Mouse (Mus musculus): ENCODE measurements around the gene Cdr2. TPM values are rescaled to one million over a fixed set of nuclear protein-coding genes. Genes with fewer than 3 reads are reported as not detected.

Gene Cdr2
- total and polyA plus RNA-seq, 3 experiments: 15.8 to 17.4 TPM; not detected in 1

DNA sequence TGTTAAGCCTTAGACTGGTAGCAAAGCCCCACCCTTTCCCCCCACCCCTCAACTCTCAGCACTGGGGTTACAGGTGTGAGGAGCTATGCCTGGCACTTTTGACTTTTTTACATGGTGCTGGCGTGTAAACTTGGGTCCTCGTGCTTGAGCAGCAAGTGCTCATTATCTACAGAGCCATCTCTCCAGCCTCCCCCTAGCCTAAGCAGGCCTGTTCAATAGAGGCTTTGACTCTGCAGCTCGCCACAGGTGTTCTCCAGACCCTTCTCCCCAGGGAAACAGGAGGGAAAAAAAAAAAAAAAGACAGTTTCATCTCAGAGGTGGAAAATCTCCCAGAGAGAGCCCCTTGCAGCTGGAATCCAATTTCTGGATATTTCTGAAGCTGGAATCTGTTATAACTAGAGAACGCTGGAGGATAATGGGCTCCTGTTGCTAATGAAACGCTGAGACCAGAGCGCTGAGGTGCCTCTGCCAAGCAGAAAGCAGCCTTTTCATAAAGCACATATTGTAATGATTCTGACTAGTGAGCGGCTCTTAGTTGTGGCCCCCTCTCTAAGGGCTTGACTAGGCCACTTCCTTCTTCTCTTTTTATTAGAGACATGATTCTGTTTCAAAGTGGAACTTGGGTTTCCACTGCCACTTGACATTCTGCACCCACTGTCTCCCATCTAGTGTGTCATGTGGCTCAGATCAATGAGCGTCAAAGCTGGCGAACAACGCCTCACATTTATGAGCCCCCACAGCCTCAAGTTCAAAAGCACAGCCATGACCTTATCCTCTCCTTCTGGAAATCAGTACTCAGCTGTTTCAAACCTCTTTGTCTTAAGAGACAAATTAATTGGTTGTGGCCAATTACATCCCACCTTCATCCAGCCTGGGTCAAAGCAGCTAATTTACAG, 29.9 kb upstream of the Cdr2 start:
- Histone ChIP-seq H3K4me1 (ENCODE audit: control insufficient read depth in 1 of 2, insufficient read depth in 2 of 2, low read length in 2 of 2) (no peaks in the 10 kb centered on the region), H3K27me3 (ENCODE audit: control insufficient read depth in 1 of 2, insufficient read depth in 2 of 2, low read length in 2 of 2) (peaks cover 13 to 14% of the 10 kb centered on the region in 2 experiments), H3K27ac (ENCODE audit: control insufficient read depth, low read depth, low read length) (no peak overlapping the region), H3K4me3 (ENCODE audit: control insufficient read depth in 1 of 2, insufficient read depth in 1 of 2, low read depth in 2 of 2, low read length in 2 of 2) (no peak overlapping the region), H3K9me3 (replicated peaks; ENCODE audit: insufficient read depth, low read length) (no peaks in the 10 kb centered on the region), H3K36me3 (ENCODE audit: control insufficient read depth in 1 of 2, insufficient read depth in 2 of 2, low read length in 2 of 2) (no peaks in the 10 kb centered on the region), H3K79me2 (ENCODE audit: control insufficient read depth, insufficient read depth, low read length, poor library complexity) (no peaks in the 10 kb centered on the region), H3K9ac (ENCODE audit: control insufficient read depth, low read depth, low read length, poor library complexity, severe bottlenecking) (no peak overlapping the region)
- DNase-seq (ENCODE audit: low read depth, low spot score): no peak
- TF ChIP-seq ZC3H11A (IDR thresholded peaks at IDR 0.05; ENCODE audit: low read depth, low read length) (no peak), TCF12 (IDR thresholded peaks at IDR 0.05; ENCODE audit: low read depth, low read length) (no peak), E2F4 (IDR thresholded peaks at IDR 0.05; ENCODE audit: borderline replicate concordance, low read depth, low read length) (no peak), ZNF384 (IDR thresholded peaks at IDR 0.05; ENCODE audit: low read depth, low read length) (no peak), USF1 (IDR thresholded peaks at IDR 0.05; ENCODE audit: low read depth, low read length) (no peak), SIN3A (IDR thresholded peaks at IDR 0.05; ENCODE audit: low read length) (no peak), MAZ (IDR thresholded peaks at IDR 0.05; ENCODE audit: low read depth, low read length) (no peak), MYC (IDR thresholded peaks at IDR 0.05; ENCODE audit: low read depth, low read length) (no peak), SMC3 (IDR thresholded peaks at IDR 0.05; ENCODE audit: low read depth, low read length) (no peak)

DNA sequence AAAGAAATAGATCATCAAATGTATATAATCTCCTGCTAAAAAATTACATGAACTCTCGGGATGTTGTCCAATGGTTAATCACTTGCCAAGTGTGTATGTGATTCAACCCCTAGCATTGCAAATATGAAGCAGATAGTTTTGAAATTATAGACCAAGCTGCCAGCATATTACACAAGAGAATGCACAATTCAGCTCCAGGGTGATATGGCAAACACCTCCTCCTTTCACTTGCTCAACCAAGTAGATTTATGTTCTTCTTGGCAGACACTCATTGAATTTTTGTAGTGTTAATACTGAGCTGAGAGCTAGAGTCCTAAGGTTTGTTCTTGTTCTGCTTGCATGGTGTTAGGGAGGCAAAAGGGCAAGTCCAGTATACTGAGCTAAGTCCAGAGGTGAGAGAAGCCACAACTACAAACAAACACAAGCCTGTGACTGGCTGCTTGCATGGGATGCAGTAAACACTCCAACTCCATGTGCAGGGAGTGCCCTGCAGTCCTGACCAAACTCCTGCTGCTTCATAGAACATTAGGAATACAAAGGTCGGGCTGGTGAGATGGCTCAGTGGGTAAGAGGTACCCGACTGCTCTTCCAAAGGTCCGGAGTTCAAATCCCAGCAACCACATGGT, 21.8 kb upstream of the Cdr2 start:
- no peak overlapping the region for H3K9ac ChIP-seq (ENCODE audit: control insufficient read depth, low read depth, low read length, poor library complexity, severe bottlenecking)
- no peaks in the 10 kb centered on the region for H3K79me2 ChIP-seq (ENCODE audit: control insufficient read depth, insufficient read depth, low read length, poor library complexity)
- no peak for DNase-seq (ENCODE audit: low read depth, low spot score)
- H3K4me1 ChIP-seq (ENCODE audit: control insufficient read depth in 1 of 2, insufficient read depth in 2 of 2, low read length in 2 of 2): no peaks in the 10 kb centered on the region
- H3K9me3 ChIP-seq (replicated peaks; ENCODE audit: insufficient read depth, low read length): no peaks in the 10 kb centered on the region
- peaks cover 3% of the 10 kb centered on the region in 2 experiments for H3K27me3 ChIP-seq (ENCODE audit: control insufficient read depth in 1 of 2, insufficient read depth in 2 of 2, low read length in 2 of 2)
- no peak overlapping the region for H3K4me3 ChIP-seq (ENCODE audit: control insufficient read depth in 1 of 2, insufficient read depth in 1 of 2, low read depth in 2 of 2, low read length in 2 of 2)
- no peak overlapping the region for H3K27ac ChIP-seq (ENCODE audit: control insufficient read depth, low read depth, low read length)
- no peak for TF ChIP-seq GATA1 (IDR thresholded peaks at IDR 0.05; ENCODE audit: low read depth, low read length)
- TF ChIP-seq ZC3H11A (IDR thresholded peaks at IDR 0.05; ENCODE audit: low read depth, low read length): no peak
- no peak for TF ChIP-seq EP300 (IDR thresholded peaks at IDR 0.05; ENCODE audit: low read depth in 1 of 2, low read length in 2 of 2)
- H3K36me3 ChIP-seq (ENCODE audit: control insufficient read depth in 1 of 2, insufficient read depth in 2 of 2, low read length in 2 of 2): no peaks in the 10 kb centered on the region

DNA sequence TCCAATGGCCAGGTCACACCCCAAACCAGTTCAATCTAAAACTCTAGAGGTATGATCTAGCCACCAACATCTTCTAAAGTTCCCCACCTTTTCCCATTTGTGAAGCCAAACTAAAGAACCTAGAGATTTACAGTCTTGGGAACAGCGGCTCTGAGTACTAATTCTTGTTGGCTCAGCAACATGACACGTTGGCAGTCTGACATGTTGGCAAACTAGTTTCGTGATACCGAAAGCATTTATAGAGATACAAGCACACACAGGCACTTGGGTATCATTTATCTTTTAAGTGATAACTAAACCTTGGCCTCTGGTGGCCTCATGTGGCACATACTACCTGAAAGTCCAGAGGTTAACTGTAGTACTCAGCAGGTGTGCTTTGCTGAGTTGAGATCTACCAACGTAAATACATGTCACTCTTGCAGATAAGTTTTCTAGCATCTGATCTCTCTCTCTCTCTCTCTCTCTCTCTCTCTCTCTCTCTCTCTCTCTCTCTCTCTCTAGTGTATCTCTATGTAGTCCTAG, 20.4 kb upstream of the Cdr2 start:
- TF ChIP-seq BHLHE40 (IDR thresholded peaks at IDR 0.05; ENCODE audit: borderline replicate concordance, low read depth, low read length): no peak
- TF ChIP-seq JUND (IDR thresholded peaks at IDR 0.05; ENCODE audit: low read depth, low read length): no peak
- TF ChIP-seq CTCF (IDR thresholded peaks at IDR 0.05 in 2 of 3, conservative IDR thresholded peaks at IDR 0.05 in 1 of 3; ENCODE audit: control insufficient read depth in 1 of 3, insufficient read depth in 1 of 3, low read depth in 2 of 3, low read length in 3 of 3, poor library complexity in 1 of 3, severe bottlenecking in 1 of 3): no peak
- no peak for TF ChIP-seq ZC3H11A (IDR thresholded peaks at IDR 0.05; ENCODE audit: low read depth, low read length)
- TF ChIP-seq HCFC1 (IDR thresholded peaks at IDR 0.05; ENCODE audit: low read depth, low read length): no peak
- TF ChIP-seq RAD21 (IDR thresholded peaks at IDR 0.05; ENCODE audit: low read depth, low read length): no peak
- TF ChIP-seq USF1 (IDR thresholded peaks at IDR 0.05; ENCODE audit: low read depth, low read length): no peak
- TF ChIP-seq NELFE (IDR thresholded peaks at IDR 0.05; ENCODE audit: low read depth, low read length): no peak
- TF ChIP-seq MAZ (IDR thresholded peaks at IDR 0.05; ENCODE audit: low read depth, low read length): no peak
- TF ChIP-seq MXI1 (IDR thresholded peaks at IDR 0.05; ENCODE audit: low read depth, low read length): no peak
- no peak for TF ChIP-seq USF2 (IDR thresholded peaks at IDR 0.05; ENCODE audit: borderline replicate concordance in 1 of 2, insufficient read depth in 1 of 2, low read depth in 1 of 2, low read length in 2 of 2)
- TF ChIP-seq CHD1 (IDR thresholded peaks at IDR 0.05; ENCODE audit: low read depth, low read length): no peak
- TF ChIP-seq MEF2A (IDR thresholded peaks at IDR 0.05; ENCODE audit: extremely low read depth, insufficient replicate concordance, low read depth, low read length, poor library complexity, severe bottlenecking): no peak
- Histone ChIP-seq H3K9me3 (replicated peaks; ENCODE audit: insufficient read depth, low read length) (no peaks in the 10 kb centered on the region), H3K27ac (ENCODE audit: control insufficient read depth, low read depth, low read length) (no peak overlapping the region), H3K36me3 (ENCODE audit: control insufficient read depth in 1 of 2, insufficient read depth in 2 of 2, low read length in 2 of 2) (no peaks in the 10 kb centered on the region), H3K4me3 (ENCODE audit: control insufficient read depth in 1 of 2, insufficient read depth in 1 of 2, low read depth in 2 of 2, low read length in 2 of 2) (no peak overlapping the region), H3K79me2 (ENCODE audit: control insufficient read depth, insufficient read depth, low read length, poor library complexity) (no peaks in the 10 kb centered on the region), H3K27me3 (ENCODE audit: control insufficient read depth in 1 of 2, insufficient read depth in 2 of 2, low read length in 2 of 2) (peaks cover 3% of the 10 kb centered on the region in 2 experiments), H3K9ac (ENCODE audit: control insufficient read depth, low read depth, low read length, poor library complexity, severe bottlenecking) (no peak overlapping the region), H3K4me1 (ENCODE audit: control insufficient read depth in 1 of 2, insufficient read depth in 2 of 2, low read length in 2 of 2) (no peaks in the 10 kb centered on the region)
- no peak for DNase-seq (ENCODE audit: low read depth, low spot score)
